Mouse (Mus musculus) olfactory bulb, adult 2 months (tissue): ENCODE results near the gene Specc1.

Experiments used
- CTCF ChIP-seq: fragments of 200-500 bp; IDR thresholded peaks from 2 replicates; pipeline ENCODE4 v1.5.1; 2012; ENCODE audit warnings: low read depth, mild to moderate bottlenecking, low read length, moderate library complexity; ENCODE audit not compliant: insufficient read depth
- POLR2A ChIP-seq: fragments of 200-500 bp; IDR thresholded peaks from 2 replicates; pipeline ENCODE4 v1.6.1; 2012; ENCODE audit warnings: mild to moderate bottlenecking, low read depth, low read length, moderate library complexity; ENCODE audit not compliant: insufficient read depth

GRCm38 (mm10) chr11:62128197-62128596 lies 171.6 kb downstream of the Specc1 start:
- TF ChIP-seq CTCF (no peak), POLR2A (no peak)
